Mouse (Mus musculus) left cerebral cortex, postnatal 14 days (tissue): ENCODE results near the gene Tcf3. TPM values are rescaled to one million over a fixed set of nuclear protein-coding genes. Genes with fewer than 3 reads are reported as not detected.

ENCODE experiments used
- DNase-seq, 2 experiments: peaks; one replicate each; pipeline ENCODE4 v3.0.0; 2021 to 2022; ENCODE audit warnings: low spot score in 2 of 2, mixed read lengths in 1 of 2
- intact Hi-C: fragments of 180-260 bp; cut with DNase I; formaldehyde crosslinking; loops from one replicate; pipeline ENCODE4 v1.15.1; 2025
- total RNA-seq, 2 experiments: library from RNA; stranded (reverse); gene quantifications; 2 replicates each; pipeline ENCODE4 v1.2.3; 2021

Gene Tcf3
- total RNA-seq, 2 experiments from 2014 or later, result 26.6 to 29.1 TPM

DNA sequence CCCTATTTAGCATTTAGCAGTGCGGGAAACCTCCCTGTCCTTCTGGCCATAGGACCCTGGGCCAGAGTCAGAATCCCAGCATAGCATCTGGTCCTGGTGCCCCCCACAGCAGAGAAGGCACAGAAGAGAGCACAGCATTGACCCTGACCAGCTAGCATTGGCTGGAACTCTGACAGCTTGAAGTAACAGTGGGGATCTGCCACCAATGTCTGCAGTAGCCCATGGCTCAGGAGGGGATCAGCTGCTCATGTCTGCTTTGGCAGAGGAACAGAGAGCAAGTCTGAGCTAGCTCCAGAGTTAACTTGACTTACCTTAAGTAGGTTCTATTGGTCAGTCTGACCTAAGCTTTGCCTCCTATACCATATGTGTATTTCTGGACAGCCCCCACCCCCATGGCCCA is 15.6 kb downstream of the Tcf3 start:
- intact Hi-C loops, result no loop called here

GRCm38 (mm10) chr10:80417371-80417770 is 16.1 kb downstream of the Tcf3 start:
- intact Hi-C loops, result no loop called here
- no peak for DNase-seq

More for the DNA sequence above, 15.6 kb downstream of the Tcf3 start:
- DNase-seq, result no peak

DNA sequence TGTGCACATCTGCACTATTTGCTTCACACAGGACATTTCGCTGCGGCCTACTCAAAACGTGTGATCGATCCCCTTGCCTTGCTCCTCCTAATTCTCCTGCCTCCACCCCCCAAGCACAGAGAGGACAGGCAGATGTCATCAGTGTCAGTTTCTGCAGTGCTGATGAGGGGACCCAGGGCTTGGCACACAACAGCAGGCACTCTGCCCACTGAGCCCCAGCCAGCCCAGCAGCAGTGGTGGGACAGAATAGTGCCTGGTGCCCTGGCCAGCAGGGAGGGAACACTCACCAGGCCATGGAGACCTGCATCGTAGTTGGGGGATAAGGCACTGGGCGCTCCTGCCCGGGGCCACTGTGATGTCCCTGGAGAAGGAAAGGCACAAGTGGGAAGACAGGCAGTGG is 17.9 kb downstream of the Tcf3 start:
- intact Hi-C loops, result no loop called here
- no peak for DNase-seq

- peak; percentile 77 to 78 for DNase-seq
- intact Hi-C loops, result no loop called here
Measured at GRCm38 (mm10) chr10:80412656-80413541, 20.5 kb downstream of the Tcf3 start.

DNA sequence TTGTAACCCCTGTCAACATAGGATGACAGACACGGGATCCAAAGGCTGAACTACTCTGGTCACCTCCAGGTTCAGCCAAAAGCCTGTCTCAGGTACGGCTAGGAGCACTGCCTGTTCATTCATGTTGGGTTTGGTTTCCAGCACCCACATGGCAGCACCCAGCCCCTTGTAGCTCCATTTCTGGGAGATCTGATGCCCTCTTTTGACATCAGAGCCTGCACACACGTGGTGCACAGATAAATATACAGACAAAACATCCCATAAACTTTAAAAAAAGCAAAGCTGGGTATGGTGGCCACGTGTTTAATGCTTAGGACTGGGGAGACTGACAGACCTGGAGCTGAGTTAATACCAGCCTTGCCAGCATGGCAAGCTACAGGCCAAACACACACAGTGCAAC is 25.5 kb downstream of the Tcf3 start:
- intact Hi-C loops, result no loop called here
- DNase-seq, result no peak

GRCm38 (mm10) chr10:80406684-80407501 is 26.6 kb downstream of the Tcf3 start, which contains the start of gene Uqcr11:
Gene Uqcr11 (minus strand): TSS chr10:80406830.
- peak; percentile 93 to 94 for DNase-seq
- intact Hi-C loops, result no loop called here

DNA sequence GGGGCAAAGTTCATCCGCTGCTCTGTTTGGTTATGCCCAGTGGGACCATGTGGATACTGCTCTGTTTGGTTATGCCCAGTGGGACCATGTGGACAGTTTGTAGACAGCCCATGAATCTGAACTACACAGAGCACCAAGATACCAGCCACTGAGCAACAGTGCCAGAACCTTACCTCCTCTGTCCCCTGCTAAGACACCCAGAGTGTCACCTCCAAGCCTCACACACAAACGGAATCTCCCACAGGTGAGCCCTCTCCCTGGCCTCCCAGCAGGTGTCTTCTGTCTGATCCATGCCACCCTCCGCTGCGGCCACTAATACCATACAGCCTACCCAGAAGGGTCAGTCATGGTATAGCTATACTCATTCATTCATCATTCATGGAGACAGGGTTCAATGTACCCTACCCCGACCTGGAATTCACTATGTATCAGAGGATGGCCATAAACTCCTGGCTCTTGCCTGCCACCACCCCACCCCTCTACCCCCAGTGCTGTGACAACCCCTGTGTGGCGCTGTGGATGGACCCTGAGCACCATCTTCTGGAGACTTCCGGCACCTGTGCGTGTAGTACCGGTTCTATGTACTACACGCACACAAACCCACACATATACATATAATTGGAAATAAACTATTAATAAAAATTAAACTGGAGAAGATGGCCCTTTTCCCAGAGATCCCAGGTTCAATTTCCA is 27.8 kb downstream of the Tcf3 start:
- intact Hi-C loops, result no loop called here

DNA sequence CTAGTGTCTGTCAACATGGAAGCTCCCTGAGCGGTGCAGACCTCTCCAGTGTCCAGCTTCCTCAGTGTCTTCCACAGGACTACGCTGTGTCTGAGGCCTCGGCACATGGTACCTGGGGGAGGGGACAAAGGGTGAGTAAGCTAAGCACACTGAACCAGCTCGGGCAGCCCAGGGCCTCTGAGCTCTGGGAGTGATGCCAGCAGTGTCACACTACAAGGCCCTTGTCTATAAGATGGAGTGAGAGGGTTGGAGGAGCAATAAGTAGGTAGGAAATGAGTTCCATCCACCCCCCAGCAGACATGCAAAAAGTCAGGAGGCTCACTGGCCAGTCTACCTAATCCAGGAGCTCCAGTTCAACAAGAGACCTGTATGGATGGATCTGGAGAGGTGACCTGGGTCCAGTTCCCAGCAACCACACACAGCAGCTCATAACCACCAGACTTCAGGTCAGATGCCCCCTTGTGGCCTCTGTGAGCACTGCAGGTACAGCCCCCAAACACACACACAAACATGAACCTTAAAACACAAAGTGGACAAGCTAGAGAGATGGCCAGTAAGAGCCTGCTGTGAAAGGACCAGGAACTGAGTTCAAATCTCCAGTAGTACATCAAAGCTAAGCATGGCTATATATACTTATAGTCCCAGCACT is 30.3 kb downstream of the Tcf3 start:
- DNase-seq, result no peak
- intact Hi-C loops, result no loop called here

More for the DNA sequence above, 27.8 kb downstream of the Tcf3 start:
- DNase-seq, result no peak

- no peak for DNase-seq
- intact Hi-C loops, result no loop called here
Measured at GRCm38 (mm10) chr10:80400704-80401161, 32.7 kb downstream of the Tcf3 start.

- no peak for DNase-seq
- intact Hi-C loops, result no loop called here
Measured at GRCm38 (mm10) chr10:80399973-80400703, 33.3 kb downstream of the Tcf3 start.

GRCm38 (mm10) chr10:80399191-80399972 is 34.1 kb downstream of the Tcf3 start, which contains the start of gene Mbd3:
Gene Mbd3 (minus strand): TSS chr10:80399550.
- intact Hi-C loops, result no loop called here
- peak; percentile 99 to 100 for DNase-seq

- peak; percentile 98 to 99 for DNase-seq
- intact Hi-C loops, result no loop called here
Measured at GRCm38 (mm10) chr10:80398719-80399190, 34.7 kb downstream of the Tcf3 start.

GRCm38 (mm10) chr10:80398174-80398535 is 35.3 kb downstream of the Tcf3 start:
- no peak for DNase-seq
- intact Hi-C loops, result no loop called here

- DNase-seq, result no peak
- intact Hi-C loops, result no loop called here
Measured at GRCm38 (mm10) chr10:80397524-80398173, 35.8 kb downstream of the Tcf3 start.

GRCm38 (mm10) chr10:80396822-80397523 is 36.5 kb downstream of the Tcf3 start:
- no peak for DNase-seq
- intact Hi-C loops, result no loop called here

DNA sequence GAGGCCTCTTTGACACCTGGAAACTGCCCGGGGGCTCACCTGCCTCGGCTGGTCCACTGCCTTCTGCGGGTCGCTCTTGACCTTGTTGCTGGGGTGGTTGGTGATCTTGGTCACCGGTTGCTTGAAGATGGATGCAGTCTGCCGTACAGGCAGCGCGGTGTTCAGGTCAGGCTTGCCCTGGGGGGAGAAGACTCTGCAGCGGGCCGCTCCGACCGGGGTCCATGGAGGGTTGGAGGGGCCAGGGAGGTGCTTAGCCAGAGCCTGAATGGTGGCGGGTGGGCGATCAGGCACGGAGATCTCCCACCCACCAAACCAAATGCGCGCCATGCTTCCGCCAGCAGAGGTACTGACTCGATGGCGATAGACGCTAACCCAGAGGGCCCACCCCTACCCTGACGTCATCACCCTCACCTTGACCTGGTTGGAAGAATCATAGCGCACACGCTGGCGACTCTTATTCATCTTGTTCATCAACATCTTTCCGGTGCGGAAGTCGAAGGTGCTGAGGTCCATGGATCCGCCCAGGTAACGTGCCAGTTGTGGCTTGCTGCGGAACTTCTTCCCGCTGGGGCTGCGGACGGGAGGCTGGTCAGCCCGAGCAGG is 38.3 kb downstream of the Tcf3 start:
- DNase-seq, result no peak
- intact Hi-C loops, result no loop called here
